Mouse (Mus musculus) bone marrow, adult 2 months (tissue): Measurements from ENCODE around the gene Cd180.

Experiments used
- CTCF ChIP-seq: fragments of 200-500 bp; IDR thresholded peaks from 2 replicates; pipeline ENCODE4 v1.5.1; 2011; ENCODE audit warnings: low read length, control low read depth; ENCODE audit not compliant: control insufficient read depth, insufficient read depth
- POLR2A ChIP-seq: fragments of 200-500 bp; IDR thresholded peaks from 2 replicates; pipeline ENCODE4 v1.6.1; 2011; ENCODE audit warnings: low read depth, mild to moderate bottlenecking, control low read depth, low read length, borderline replicate concordance; ENCODE audit not compliant: control insufficient read depth

- TF ChIP-seq POLR2A (no peak), CTCF (no peak)
Measured at GRCm38 (mm10) chr13:102739720-102740535, 46.6 kb downstream of the Cd180 start.
